Mouse (Mus musculus) frontal cortex, adult (tissue): ENCODE results near the gene Adcy9.

Experiments used
- ATAC-seq: cut with Nextera tagmentation; 2 replicates; pipeline ENCODE4 v1.9.2; 2017; ENCODE audit warnings: mild to moderate bottlenecking, moderate library complexity, mixed read lengths; ENCODE audit not compliant: low TSS enrichment

The Adcy9 gene

DNA sequence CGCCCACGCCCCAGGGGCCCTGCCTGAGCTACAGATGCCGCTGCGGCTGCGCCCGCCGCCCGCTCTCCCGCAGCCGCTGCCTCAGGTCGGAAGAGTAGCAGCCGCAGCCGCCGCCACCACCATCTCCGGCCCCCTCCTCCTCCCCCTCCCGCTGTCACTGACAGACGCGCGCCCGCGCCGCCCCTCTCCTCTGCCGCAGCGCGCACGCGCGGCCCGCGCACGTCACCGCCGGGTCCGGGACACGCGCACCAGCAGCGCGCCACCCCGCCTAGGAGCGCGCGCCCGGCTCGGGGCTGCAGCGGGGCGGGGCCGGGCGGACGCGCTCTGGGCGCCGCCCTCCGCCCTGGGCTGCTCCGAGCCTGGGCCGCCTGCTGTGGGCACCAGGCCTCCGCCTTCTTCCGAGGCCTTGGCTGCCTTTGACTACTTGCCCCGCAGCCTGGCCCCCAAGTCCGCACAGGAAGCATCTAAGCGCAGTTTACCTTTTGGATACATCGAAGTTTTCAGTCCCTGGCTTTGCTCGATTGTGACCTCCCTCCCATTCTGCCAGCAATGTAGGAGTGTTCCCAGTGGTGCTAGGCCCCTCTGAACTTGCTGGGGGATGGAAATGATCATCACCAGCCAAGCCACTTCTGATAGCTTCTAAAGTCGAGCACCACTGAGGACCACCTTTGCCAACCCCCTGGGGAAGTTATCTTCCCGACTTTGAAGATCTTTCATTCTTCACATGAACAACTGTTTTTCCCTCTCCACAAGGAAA is at the start of gene Adcy9:
Adcy9 (minus strand) TSS at position 201 of the 757 bp plus-strand sequence.
- peak; percentile 77 for ATAC-seq

DNA sequence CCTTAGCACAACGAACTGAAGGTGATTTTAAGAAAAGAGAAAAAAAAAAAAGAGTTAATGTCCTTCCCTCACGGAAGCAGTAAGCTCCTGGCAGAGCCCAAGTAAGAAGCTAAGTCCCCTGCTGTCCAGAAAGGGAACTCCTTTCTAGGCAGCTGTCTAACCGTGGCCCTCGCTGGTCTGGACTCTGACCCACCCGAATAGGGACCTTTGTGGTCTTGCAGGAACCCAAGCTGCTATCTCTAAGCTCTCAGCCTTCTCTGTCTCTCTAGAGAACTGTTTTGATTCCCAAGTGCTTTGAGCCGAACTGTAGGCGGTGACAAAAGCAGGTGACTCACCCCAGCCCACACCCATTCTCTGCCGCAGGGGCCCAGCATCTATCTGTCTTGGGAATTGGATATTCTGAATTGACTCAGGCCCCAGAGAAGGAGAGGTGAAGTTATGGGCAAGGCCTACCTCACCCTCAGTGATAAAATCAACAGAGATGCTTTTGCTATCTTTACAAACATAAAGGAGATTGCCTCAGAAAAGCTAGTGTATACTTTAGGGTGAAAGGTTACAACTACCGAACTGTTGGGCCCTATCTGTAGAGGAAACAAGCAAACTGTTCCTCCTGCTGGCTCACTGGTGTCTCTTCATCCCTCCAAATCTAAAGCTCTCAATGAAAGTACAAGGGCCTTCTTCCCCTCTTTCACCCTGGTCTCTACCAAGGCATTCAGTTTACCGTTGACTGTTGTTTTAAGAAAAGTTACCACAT is 49.5 kb upstream of the Adcy9 start:
- peak; percentile 58; the same call in 1 of the 2 replicates for ATAC-seq

- ATAC-seq: peak; percentile 34; the same call in 1 of the 2 replicates
Observed at GRCm38 (mm10) chr16:4464529-4465089, 44.3 kb upstream of the Adcy9 start.

DNA sequence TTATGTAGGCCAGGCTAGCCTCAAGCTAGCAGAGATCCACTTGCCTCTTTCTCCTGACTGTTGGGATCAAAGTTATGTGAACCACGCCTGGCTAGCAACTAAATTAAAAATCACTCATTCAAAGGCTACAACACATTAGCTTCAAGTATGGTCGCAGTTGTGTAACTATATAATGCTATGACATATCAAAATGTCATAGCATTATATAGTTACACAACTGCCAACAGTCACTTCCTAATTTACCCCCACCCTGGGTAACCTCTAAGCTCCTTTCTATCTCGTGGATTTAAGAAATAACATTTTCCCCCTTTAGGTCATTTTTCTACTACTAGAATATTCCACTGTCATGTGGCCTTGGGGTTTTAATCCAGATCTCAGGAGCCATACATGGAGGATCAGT is 37.6 kb upstream of the Adcy9 start:
- no peak for ATAC-seq

DNA sequence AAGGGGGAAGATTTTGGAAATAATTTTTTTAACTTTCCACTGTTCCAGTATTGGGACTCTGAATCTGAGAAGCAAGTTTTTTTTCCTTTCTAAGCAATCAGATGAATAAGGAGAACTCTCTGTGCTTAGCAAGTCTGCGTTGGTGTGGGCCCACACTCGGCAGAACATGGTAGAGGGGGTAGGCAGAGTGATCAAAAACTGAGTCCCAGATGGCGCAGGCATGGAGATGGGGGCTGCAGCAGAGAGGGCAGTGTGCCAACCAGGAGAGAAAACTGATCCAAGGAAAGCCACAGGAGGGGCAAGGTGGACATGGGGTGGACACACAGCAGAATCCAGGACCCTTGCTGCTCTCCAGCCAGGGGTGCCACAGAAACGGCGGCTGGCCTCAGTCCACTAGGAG is 36.1 kb upstream of the Adcy9 start:
- ATAC-seq: peak; percentile 84

DNA sequence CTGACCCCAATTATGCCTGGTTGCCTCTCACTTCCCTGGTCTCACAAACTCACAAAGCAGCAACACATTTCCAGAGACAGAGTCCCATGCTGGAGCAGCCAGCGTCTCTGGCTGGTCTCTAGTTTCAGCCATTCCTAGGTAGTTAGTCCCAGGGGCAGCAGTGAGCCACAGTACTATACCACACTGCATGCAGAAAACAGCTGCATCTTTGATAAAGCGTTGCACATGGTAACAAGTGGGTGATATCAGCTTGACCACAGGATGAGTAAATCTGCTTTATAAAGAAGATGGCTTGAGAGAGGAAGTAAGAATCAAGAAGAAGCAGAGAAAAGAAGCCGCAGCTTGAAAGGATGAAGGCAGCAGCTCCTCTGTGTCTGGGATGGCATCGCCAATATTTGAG is 35.4 kb upstream of the Adcy9 start:
- ATAC-seq: no peak

DNA sequence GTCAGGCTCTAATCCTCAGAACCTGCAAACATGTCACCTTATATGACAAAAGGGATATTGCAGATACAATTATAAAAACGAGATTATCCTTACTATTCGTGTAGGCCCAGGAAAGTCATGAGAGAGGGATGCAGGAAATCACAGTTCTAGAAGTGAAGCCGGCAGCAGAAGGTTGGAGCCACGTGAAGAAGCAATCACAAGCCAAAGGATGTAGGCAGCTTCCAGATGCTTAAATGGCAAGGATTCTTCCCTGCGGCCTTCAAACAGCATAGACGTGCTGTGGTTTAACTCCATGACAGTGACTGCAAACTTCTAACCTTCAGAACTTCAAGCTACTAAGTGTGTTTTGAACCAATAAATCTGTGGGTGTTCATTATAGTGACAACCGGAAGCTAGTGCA is 34.3 kb upstream of the Adcy9 start:
- peak; percentile 45 for ATAC-seq

GRCm38 (mm10) chr16:4449418-4449817 is 29.1 kb upstream of the Adcy9 start:
- ATAC-seq: no peak

DNA sequence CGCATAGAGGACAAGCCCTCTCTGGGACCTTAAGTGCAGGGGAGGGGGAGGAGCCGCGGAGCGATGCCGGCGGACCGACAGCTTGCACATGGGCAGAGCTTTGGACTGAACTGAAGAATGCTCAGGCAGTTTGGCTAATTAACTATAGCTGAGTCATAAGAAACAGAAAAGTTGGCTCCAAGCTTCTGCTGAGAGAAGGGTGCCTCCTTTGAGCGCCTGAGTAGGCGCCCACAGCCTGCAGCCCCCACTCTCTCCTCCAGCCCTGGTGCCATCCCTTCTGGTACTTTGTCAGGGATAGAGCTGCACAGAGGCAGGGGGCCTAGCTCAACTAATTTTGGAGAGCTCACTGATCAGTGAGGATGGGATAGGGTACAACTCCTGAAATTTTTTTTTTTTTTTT is 27.9 kb upstream of the Adcy9 start:
- ATAC-seq: peak; percentile 95

GRCm38 (mm10) chr16:4446395-4446794 is 26.1 kb upstream of the Adcy9 start:
- no peak for ATAC-seq

- no peak for ATAC-seq
Observed at GRCm38 (mm10) chr16:4444378-4444777, 24.1 kb upstream of the Adcy9 start.

DNA sequence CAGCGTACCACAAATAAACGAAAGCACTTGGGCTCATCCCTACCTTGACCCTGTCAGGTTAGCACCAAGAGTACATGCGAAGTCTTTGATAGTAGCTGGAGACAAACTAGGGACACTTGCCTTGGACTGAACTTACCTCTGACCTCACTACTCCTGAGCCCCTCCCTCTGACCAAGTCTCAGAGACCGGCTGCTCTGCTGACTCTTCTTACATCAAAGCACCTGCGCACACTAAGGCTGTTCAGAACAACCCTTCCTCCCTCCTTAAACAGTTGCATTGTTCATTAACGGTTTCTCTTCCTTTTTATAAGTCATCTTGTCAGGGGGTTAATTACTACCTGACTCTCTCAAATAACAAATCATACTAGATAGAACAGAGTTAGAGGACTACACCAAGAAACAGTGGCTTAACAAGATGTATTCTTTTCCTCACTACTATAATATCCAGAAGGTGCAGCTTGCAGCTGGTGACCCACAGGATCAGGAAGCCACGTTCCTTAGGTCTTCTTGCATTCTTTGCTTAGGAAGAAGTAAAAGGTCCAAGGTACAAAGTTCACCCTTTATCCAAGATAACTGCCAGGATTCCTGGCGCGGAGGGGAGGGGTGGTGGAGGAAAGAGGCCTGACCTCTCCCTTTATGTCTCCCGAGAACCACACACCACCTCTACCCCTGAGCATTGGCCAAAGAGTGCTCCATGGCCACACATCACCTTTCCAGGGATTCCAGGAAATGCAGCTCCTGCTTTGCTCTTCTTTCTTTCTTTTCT is 19.2 kb upstream of the Adcy9 start:
- no peak for ATAC-seq

DNA sequence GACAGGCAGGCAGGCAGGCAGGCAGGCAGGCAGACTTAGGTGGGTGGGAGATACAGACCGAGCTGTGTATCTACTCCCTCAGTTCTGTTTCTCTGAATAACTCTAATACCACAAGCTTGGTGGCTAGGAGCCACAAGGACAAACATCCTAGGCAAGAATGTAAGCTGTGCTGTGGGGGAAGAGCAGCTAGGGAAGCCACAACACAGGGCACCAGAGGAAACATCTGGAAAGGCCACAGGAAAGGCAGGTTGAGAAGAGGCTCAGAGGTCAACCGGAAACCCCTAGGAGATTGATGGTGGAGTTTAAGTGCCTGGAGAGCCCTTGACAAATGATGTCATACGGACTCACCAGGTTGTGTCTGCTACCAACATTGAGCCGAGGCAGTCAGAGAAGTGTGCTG is 16.4 kb upstream of the Adcy9 start:
- ATAC-seq: no peak

- ATAC-seq: no peak
Observed at GRCm38 (mm10) chr16:4435371-4435770, 15.1 kb upstream of the Adcy9 start.

GRCm38 (mm10) chr16:4431841-4432240 is 11.5 kb upstream of the Adcy9 start:
- no peak for ATAC-seq

DNA sequence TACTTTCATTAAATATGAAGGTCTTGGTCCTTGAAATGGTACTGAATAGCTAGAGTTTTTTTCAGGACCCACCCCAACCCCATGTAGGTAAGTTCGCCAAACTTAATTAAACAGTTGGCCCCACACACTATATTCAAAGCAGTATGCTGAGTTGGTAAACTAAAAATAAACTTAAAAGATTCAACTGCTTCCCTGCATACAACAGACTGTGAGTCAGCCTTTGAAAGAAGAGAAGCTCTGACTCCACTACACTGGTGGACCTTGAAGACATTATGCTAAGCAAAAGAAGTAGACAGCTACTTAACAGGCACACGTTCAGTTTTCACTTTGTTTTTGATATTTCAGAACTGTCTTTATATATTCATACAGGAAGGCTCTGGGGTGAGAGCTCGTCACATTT is 10.7 kb upstream of the Adcy9 start:
- ATAC-seq: peak; percentile 66; the same call in 1 of the 2 replicates

GRCm38 (mm10) chr16:4430232-4430631 is 9.9 kb upstream of the Adcy9 start:
- peak; percentile 91 for ATAC-seq

- no peak for ATAC-seq
Observed at GRCm38 (mm10) chr16:4425658-4426234, 5.4 kb upstream of the Adcy9 start.

DNA sequence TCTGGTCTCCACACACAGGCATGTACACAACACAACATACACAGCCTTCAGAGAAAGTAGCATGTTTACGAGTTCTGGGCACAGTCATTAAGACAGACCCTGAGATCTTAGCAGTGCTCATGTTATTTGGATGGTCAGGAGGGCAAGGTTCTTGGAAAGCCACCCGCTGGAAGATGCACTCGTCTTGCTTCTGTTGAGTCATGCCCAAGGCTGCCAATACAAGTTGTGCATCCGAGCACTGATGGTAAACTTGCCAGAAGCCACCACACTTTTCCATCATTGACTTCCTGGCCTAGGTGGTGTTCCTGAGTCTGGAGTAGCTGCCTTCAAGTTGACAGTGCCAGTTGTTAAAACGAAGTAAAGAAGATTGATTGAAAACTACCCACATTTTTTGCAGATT is 3.3 kb upstream of the Adcy9 start:
- ATAC-seq: no peak

GRCm38 (mm10) chr16:4422991-4423390 is 2.7 kb upstream of the Adcy9 start:
- no peak for ATAC-seq

- peak; percentile 20; the same call in 1 of the 2 replicates for ATAC-seq
Observed at GRCm38 (mm10) chr16:4419546-4420297, 576 bp downstream of the Adcy9 start.
